Mouse (Mus musculus) gastrocnemius, postnatal 10 days (tissue): ENCODE data around the gene Fbxl13. TPM values are rescaled to one million over a fixed set of nuclear protein-coding genes. Genes with fewer than 3 reads are reported as not detected.
A peak's percentile ranks its signal among the peaks of the same experiment; 100 is the strongest.

Experiments used
- DNase-seq: peaks from one replicate; pipeline ENCODE4 v3.0.0; 2021; ENCODE audit warnings: mixed read lengths
- total RNA-seq, 2 experiments: library from RNA; stranded (reverse); gene quantifications; 2 replicates each; pipeline ENCODE4 v1.2.3; 2021

The Fbxl13 gene
- total RNA-seq, 2 experiments from 2014 or later: 0.19 to 0.36 TPM

DNA sequence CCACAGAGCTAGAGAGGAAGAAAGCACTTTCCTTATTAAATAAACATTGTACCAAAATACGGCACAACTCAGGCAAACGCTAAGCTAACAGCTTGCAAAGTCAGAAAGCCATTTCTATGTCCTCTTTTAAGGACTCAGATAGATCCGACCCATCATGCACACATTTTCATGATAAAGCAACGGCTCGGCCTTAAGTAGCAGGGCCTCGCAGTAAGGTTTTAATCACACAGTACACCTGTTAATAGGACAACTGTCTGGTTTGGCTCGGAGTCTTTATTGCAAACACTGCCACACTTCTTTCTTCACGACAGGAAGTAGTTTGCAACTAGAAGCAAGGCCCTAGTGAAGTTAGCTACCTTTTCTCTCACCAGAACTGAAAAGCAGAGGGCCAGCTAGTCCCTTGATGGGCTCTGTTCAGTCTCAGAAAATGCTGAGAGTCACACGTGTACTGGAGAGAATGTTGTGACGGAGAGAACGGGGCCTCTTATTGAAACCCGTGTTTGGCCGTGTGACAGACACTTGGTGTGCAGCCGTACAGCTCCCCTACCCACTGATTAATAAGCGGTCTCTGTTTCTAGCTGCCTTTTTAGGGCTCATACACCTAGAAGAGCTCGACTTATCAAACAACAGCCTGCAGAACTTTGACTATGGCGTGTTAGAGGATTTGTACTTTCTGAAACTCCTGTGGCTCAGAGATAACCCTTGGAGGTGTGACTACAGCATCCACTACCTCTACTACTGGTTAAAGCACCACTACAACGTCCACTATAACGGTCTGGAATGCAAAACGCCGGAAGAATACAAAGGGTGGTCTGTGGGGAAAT, 70.8 kb downstream of the Fbxl13 start:
- DNase-seq: no peak

- no peak for DNase-seq
Measured at GRCm38 (mm10) chr5:21572764-21573416, 72.5 kb downstream of the Fbxl13 start.

- DNase-seq: no peak
Measured at GRCm38 (mm10) chr5:21567784-21568183, 77.7 kb downstream of the Fbxl13 start.

- no peak for DNase-seq
Measured at GRCm38 (mm10) chr5:21565392-21566065, 79.9 kb downstream of the Fbxl13 start.

GRCm38 (mm10) chr5:21563936-21564335, 81.5 kb downstream of the Fbxl13 start:
- no peak for DNase-seq

- DNase-seq: no peak
Measured at GRCm38 (mm10) chr5:21556502-21556901, 88.9 kb downstream of the Fbxl13 start.

GRCm38 (mm10) chr5:21554732-21555131, 90.7 kb downstream of the Fbxl13 start:
- no peak for DNase-seq

GRCm38 (mm10) chr5:21553685-21554084, 91.7 kb downstream of the Fbxl13 start:
- DNase-seq: no peak

DNA sequence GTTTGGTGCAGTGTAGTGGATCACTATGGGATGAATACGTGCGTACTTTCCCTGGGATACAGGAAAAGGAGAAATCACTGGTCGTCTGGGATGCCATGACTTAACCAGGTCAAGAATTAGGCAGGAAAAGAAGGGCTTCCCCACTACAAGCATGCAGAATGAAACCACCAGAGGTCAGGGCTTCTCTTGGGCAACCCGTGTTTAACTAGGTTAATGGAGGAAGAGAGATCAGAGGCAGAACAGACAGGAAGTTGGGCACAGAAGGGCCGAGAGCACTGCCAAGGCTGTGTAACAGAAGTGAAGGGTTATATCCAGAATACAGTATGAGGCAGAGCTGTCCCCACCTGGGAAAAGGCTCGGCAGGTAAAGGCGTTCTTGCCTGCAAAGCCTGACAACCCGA, 98.4 kb downstream of the Fbxl13 start:
- no peak for DNase-seq

- no peak for DNase-seq
Measured at GRCm38 (mm10) chr5:21545786-21546185, 99.6 kb downstream of the Fbxl13 start.

DNA sequence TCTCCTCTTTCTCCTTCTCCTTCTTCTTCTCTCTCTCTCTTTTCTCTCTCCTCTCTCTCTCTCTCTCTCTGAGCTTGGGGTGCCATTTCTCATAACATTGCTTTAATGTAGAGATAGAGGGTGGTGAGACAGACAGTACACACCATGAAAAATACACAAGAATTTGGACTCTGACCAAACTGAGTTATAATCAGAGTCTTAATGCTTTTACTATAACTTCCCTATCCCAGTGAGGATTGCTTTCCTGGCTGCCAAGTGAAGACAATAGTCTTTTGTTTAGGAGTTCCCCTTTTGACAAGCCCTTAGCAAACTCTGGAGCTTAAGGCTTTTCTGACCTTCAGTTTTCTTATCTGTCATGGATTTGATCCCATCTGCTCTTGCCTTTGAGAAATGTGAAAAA, 100.2 kb downstream of the Fbxl13 start:
- no peak for DNase-seq

DNA sequence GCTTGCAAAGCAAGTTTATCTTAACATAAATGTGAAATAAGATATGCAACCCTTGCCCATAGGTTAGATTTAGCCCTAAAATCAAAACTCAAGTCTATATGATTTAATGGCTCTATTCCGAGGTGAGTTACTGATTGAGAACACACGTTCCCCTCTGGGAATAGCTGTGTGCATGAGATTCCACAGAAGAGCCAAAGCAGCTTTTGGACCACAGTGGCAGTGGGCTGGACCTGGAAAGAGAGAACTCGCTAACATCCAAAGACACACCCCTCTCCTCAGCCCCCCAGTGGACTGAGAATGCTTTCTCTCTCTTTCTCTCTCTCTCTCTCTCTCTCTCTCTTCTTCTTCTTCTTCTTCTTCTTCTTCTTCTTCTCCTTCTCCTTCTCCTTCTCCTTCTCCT, 100.6 kb downstream of the Fbxl13 start:
- no peak for DNase-seq

DNA sequence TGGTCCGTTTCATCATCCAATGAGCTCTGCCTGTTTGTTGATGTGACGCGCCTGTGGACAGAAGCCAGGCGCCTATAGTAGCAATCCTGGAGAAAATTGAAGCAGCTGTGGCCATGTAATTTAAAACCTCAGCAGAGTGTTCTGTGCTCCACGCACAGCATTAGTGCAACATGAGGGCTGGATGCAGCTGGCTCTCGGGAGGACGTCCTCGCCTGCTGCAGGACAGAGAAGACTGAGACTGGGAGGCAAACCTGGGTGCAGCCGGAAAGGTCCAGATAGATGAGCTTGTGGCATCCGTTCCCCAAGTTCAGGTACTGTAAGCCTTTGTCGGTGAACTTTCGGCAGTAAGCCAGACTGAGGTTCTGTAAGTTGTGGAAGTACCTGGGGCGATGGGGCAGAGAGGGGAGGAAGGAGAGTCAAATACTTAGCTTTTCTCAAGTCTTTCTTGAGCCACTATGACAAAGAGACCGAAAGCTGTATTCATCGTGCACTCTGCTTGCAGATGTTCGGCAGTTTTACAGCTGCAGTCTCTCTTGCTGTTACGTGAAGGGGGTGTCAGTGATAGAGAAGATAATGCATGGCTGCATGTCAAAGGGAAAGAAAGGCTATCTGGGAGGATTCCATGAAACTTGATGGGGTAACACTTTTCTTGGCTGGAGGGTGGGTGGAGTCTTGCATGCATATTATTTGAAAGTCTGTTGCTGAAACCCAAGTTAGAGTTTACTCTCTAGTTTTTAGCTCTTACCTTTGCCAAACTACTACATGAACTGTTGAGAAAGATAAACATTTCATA, 101.8 kb downstream of the Fbxl13 start, which contains the start of gene Lrrc17:
TSS of gene Lrrc17 (plus strand) at position 151 of the 793 bp plus-strand sequence.
- peak; percentile 52 for DNase-seq

- no peak for DNase-seq
Measured at GRCm38 (mm10) chr5:21542226-21542625, 103.2 kb downstream of the Fbxl13 start.

GRCm38 (mm10) chr5:21532921-21533320, 112.5 kb downstream of the Fbxl13 start:
- no peak for DNase-seq

- DNase-seq: no peak
Measured at GRCm38 (mm10) chr5:21532126-21532525, 113.3 kb downstream of the Fbxl13 start.

DNA sequence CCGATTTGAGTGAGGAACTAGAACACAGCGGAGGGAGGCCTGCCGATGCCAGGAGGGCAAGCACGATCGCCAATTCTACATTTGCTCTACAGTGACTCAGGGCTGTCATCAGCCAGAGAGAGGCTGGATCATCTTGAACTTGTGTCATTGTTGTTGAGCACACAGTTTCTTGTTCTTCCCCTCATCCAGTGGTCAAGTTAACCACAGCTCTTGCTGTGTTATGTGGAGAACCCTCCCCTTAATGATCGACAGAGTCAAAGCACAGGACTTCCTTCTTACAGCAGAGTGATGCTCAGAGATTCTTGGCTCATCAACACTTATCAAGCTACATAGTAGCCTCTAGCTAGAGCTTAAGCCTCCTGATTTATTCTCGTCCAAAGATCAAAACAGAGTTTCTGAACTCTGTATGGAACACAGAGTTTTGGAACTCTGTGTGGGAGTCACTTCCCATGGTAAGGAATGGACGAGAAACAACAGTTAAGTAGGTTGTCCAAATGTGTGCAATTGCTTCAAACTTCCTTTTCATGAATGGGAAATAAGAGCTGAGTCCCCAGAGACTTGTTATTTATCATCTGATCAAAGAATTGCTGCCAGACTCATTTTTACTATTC, 116.2 kb downstream of the Fbxl13 start:
- no peak for DNase-seq

DNA sequence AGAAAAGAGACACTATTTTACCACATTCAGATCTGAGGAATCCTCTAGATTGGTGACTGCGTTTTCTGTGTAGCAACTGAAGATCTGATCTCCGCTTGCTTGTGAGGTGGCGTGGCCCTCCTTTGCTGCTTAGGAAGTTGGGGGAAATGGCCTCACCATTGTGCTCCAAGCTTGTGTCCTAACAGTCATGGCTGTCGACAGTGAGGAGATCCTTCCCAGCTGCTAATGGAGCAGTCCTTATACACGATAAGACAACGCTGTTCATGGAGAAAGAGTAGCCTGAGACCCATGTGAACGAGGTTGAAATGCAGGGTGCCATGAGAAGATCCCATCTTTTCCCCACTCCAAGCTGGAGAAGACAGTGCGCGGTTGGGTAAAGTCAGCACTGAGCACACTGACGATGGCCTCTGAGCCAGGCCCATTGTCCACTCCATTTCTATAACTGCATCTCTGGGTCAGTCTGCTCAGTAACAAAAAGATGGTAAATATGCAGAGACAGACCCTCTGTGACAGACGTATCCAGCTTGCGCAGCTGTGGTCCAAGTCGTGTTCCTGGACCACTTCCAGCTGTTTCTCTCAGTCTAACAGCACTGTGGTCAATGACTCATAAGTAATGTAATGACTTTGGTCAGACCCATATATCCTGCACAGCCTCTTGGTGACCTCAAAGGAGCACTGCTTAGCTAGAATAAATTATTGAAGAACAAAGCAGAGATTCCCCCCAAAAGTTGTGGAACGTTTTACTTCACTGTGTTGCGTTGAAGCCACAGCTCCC, 117.2 kb downstream of the Fbxl13 start:
- no peak for DNase-seq

- peak; percentile 23 for DNase-seq
Measured at GRCm38 (mm10) chr5:21527488-21527911, 117.9 kb downstream of the Fbxl13 start.

DNA sequence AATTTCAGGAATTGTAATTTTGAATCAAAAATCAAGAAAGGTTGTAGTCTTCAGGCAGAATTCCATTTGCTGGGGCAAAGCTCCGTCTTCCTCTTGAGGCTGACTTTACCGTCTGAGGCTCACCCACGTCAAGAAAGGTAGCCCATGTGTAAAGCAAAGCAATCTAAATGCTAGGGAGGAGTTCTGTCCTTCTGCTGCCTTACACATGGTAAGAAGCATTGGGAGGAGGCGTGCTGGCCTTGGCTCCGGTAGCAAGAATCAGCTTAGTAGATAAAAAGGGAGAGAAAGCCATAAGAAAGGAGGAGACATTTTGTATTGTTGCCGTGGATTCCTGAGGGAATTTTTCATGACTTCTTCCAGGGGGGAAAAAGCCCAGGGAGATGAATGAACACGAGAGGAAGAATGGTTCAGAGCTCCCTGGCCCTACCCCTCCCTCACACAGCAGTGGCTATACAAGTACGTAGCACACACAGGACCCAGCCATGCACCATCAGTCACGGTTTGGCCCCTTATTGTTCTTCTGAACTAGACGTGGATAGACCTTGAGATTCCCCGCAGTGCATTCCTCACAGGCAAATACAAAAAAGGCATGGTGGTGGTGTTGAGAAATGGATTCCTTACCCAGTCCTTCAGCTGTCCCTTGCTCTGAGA, 118.5 kb downstream of the Fbxl13 start:
- DNase-seq: no peak
